Mouse (Mus musculus) 3T3-L1 (cell line): ENCODE data around the gene Slc40a1.

ENCODE experiments used
- DNase-seq: peaks from one replicate; pipeline ENCODE4 v3.0.0-alpha.2; 2015; ENCODE audit warnings: low read depth, low spot score

Slc40a1 gene

DNA sequence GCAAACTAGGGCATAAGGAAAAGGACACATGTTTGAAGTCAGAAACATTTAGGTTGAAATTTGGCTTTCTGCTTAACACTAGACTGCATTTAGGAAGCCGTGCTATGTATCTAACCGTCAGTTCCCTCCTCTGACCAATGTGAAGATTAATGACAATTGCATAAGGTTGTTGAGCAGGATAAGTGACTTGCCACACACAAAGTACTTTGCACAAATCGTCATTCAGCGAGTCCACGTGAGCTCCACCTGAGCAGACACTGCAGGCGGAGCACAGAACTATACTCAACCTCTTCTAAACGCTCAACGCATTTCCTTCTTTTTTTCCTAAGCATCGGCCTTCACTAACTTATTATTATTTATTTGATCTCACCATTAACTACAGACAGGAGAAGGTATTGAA is 39.5 kb downstream of the Slc40a1 start:
- no peak for DNase-seq

DNA sequence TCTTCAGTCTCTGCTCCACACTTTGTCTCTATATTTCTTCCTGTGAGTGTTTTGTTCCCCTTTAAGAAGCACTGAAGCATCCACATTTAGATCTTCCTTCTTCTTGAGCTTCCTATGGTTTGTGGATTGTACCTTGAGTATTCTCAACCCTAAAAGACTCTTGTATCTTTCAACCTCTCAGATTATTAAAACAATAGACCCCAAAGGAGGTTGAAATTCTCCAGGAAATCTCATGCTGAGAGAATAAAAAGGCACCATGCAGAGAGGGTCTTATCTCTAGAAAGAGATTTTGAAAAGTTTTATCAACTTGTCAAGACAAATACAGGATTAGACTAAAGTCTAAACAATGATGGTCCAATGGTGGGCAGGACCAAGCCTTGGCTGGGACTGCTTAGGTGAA is 42.9 kb downstream of the Slc40a1 start:
- no peak for DNase-seq

DNA sequence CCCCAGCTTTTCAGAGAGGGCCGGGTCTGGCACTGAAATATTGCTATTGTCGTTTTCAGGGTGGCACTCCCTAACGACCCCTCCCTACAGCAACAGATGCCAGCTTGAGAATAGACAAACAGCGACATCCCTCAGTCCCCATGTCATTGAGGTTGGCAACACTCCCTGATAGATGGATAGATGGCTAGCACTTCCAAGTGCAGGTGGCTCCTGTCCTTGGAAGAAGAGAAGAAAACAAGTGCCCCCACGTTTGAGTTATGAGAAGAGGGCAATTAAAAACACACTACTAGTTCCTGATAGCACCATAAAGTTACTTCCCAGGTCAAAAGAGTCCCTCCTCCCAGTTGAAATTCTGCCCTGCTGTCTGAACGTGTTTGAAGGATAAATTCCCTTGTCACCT is 44.2 kb downstream of the Slc40a1 start:
- DNase-seq: no peak

DNA sequence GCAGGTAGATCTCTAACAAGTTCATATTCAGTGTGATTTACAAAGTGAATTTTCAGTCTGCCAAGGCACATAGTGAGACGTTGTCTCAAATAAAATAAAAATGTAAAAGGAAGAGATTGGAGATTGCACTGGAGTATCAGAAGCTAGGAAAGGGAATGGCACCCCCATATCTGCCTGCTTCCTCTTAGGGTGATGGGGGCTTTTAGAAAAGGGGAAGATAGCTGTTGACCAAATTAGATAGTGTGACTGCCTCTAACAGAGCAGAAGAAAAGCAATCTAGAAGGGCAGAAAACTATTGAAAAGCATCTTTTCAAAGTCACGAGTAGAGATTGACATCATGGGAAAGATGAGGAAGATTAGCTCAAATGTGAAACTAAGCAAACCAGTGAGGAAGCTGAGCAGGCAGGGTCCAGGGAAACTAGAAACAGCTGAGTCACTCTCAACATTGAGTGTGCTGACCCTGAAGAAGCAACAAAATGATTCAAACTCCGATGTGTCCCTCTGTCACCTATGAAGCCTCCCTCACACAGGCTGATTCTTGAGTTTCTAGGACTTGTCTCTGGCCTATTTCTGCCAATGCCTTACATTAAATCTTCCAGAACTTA is 45.0 kb downstream of the Slc40a1 start:
- DNase-seq: no peak

DNA sequence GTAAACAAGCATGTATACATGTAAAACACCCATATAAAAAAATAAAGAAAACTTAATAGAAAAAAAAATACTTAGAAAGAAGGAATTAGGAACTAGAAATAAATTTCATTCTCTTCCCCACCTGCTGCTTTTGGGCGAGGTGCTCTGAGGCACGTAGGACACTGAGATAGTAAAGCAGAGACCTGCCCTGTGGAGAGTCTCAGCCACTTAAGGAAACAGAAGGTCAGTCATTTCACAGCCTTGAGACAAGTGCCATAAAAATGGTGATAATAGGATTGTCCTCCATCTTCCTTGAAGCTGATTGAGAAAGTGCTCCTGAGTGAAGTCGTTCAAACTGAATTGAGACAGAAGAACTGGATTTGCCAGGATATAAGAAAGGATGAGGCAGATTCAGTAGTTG is 48.9 kb downstream of the Slc40a1 start:
- no peak for DNase-seq

DNA sequence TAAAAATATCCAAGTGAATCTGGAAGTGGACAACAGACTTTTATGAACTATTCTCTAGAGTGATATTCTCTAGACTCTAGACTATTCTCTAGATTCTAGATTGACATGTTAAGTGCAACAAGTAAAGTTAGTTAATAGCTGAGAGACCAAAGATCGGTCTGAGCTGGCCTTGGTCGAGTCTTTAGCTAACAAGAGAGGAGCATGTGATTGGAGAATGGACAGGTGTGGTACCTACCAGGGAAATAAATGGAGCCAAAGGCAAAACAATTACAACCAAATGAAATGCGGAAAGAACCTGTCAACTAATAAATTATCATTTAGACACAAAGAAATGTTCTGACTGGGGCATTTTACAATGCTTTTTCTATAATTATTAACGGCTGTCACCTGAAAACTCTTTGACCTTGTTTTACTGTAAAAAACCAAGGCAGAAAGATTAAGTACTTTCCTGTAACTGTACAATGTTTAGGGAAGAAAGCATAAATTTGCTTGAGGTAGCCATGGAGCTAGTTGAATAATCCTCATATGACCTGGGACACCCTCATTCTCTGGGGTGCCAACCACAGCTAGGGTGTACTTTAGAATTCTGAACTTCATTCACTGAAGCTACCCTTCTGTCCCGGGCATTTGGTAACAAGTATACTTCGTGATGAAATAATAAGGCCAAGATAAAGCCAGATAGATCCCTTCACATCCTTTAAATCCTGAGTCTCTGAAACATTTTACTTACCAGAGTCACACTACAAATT is 49.7 kb downstream of the Slc40a1 start:
- no peak for DNase-seq

DNA sequence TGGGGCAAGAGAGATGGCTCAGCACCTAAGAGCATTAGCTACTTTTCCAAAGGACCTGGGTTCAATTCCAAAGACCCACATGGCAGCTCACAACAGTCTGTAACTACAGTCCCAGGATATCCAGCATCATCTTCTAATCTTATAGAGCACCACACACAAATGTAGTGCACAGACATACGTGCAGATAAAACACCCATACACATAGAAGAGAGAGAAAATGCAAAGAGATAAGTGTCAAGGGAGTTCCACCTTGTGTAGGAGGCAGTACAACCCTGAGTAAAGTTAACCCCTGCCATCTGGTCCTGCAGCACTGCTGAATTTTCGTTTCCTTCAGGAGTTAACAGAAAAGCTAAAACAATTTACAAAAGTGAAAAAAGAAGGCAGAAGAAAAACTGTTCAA is 50.7 kb downstream of the Slc40a1 start:
- DNase-seq: no peak

DNA sequence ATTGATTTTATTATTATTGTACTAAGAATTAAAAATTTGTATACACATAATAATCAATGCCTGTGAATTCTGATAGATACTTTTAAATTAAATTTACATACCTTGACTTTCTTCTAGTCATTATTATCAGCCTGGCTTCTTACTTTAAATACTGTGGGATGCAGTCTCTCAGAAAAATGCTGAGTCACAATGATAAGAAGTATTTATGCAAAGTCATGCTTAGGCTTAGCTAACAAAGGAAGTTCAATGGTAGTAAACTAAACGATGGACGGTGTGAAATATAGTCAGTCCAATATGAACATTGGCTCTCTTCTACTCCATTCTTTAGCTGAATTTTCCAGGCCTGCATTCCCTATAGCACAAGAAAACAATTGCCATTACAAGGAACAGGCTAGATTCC is 53.1 kb downstream of the Slc40a1 start:
- peak; percentile 40 for DNase-seq

DNA sequence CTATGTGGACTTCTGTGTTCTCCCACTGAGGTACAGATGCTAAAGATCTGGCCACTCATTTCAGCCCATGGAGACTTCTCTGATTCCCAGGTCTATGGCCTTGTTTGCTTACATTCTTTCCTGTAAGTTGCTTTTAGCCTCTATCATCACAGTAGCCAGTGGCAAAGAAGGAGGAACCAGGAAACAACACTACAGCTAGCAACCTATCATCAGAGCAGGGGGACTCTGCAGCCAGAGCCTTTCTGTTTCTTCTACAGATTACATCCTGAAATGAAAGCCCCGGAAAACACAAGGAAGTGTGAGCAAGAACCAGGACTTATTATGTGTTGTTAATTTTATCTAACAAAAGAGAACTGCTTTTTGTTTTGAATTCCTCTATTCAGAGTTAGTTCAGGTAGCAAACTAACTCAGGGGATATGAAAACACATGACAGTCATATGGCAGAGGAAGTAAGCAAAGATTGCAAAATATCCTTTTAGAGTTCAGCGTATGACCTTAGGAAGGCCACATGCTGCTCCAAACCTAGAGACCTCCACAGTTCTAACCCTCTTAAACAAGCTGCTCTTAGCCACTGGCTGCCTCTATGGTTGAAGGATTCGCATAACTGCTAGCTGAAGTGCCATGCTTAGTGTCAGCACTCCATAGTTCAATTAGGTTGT is 57.7 kb downstream of the Slc40a1 start:
- no peak for DNase-seq

DNA sequence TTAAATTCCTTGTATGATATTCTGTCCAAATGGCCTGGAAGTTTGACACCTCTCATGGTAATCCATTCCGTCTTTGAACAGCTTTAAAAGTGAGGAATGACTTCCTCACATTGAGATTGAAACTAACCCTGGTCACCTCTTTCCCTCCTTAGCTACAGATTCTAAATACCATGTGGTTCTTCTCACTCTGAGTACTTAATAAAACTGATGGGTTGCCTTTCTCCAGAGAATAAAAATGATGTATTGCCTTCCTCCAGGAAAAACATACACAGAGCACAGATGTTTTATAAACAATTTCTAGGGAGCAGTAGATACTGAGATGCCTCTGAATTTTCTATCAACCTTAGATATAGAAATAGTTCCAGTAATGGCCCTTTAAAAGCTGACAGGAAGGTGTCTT is 58.3 kb downstream of the Slc40a1 start:
- DNase-seq: no peak

DNA sequence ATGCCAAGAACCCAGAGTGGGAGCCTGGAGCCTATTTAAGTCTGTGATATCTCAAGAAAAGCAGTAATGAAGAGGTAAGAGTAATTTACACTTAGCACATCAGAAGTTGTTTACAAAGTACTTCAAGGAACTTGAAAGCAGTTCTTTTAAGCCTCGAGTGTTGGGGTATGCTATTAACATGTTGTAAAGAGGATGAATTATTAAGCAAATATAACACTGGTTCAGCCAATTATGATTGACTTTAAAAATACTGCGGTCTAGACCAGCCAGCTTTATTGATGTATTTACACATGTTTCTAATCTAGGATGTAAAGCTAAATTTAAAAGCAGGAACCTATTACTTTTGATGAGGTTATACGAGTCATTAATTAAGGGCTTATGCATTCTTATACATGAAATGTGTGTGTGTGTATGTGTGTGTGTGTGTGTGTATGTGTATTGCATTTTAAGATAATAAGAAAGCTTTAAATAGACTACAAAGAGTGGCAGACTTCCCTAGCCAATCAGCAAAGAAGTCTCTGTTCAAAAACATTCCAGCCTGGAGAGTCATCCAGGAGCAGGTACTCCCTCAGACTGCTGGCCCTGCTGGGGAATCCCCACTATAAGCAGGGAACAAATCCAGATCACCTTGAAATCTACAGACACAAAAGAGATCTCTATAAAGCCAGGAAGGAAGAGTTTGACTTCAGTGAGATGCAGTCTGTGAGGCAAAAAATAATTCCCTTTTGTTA is 59.9 kb downstream of the Slc40a1 start:
- DNase-seq: peak; percentile 49

DNA sequence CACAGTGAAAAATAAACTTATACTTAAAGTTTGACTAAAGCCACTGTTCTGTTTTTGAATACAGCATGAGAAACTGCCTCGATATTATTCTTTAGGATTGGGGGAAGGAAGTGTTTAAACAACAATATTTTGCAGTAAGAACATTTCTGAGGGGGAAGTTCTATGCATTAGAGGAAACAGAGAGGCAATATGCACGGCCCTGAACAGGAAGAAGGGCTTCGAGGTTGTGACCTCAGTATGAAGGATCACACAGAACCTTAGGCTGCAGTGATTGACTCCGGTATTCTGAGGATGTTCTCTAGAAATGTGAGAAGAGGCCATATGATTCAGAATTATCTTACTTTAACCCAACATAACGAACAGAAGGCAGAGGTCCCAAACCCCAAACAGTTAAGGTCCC is 60.6 kb downstream of the Slc40a1 start:
- no peak for DNase-seq

DNA sequence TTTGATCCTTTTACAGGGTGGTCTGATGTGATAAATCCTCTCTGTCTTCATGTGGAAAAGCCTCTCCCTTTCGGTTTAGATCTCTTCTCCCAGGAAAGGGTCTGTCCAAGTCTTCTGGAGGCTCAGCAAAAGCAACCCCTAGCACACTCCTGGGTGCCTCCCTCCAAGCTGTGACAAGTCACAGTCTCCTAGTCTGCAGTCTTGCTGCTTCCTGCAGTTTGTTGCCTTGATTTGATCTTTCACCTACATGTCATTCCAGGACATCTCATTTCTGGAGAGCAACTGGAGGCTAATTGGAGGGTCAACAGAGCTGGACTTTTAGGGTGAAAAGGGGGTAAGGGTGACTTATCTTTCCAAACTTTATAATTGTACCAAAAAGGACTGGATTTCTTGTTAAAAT is 61.0 kb downstream of the Slc40a1 start:
- peak; percentile 37 for DNase-seq

DNA sequence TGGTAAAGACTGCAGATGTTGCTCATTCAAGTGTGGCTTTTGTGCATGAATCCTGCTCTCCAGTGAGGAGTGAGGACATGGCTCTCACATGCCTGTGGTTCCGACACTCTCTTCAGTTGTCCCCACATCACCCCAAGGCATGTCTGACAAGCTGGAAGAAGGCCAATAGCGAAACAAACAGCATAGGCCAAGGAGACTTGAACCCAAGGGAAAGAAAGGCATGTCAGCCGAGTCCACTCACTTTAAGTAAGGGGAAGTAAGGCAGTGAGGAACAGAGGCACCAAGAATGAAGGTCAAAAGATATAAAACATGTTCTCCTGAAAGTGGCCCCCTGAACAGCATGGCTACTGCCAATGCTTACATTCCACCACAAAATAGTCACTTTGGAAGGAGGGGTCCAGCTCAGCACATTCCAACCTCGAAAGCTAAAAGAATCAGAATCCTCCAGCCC is 61.7 kb downstream of the Slc40a1 start:
- peak; percentile 91 for DNase-seq

DNA sequence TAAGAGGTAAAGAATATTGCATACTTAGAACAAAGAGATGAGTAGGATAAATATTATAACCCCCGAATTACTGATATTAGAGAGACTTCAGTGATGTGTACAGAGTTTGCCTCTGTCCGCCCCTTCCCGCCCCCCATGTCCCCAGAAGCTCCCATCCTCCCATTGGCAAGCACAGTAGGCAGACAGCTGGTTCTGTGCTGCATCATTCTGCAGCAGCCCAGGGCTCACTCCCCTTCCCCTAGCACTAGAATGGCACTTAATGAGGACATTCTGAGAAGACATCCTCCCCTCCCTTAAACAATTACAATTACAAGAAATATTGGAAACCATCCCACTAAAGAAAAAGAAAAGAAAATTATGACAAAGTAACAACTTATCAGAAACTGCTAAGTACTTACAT is 62.7 kb downstream of the Slc40a1 start:
- DNase-seq: no peak

DNA sequence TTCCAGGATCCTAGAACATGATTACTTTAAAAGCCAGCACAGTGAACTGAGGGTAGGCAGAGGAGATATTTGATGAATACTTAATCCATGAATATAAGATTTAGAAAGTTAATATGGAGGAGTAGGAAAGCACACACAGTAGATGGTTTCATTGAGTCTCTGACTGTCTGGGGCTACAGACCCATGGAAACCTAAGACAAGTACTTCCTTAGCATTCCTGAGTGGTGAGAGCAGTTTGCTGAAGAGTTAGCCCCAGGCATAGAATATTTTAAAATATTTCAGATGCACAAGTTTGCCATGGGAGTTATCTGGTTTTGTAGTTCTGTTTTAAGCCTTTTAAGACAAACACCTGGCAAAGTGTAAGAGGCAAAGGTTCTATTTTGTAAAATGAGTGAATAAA is 65.2 kb downstream of the Slc40a1 start:
- peak; percentile 70 for DNase-seq

DNA sequence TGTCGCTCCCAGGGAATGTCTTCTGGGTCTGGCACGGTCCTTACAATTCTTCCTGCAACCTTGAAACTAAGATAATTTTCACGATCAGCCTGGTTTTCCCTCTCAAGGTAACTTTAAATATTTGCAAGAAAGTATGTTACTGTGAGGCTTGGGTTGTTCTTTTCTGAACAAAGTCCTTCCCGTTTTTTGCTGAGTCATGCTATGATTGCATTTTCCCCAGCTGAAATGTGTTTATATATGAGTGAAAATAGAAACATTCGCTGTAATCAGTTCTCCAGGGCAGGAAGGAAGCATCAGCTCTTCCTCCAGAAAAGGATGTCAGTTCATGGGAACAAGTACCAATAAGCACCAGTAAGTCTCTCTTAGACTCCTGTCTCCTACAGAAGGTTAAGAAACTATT is 66.0 kb downstream of the Slc40a1 start:
- peak; percentile 70 for DNase-seq
